Mouse (Mus musculus): ENCODE data around the gene Nt5c.
A peak's percentile ranks its signal among the peaks of the same experiment; 100 is the strongest.
"Not testable (repeated sequence)": the region's sequence is repeated elsewhere in the genome, so short reads cannot be mapped to it uniquely, and the experiment has no call there.

Nt5c gene

GRCm38 (mm10) chr11:115509773-115510506 lies 18.3 kb upstream of the Nt5c start:
- DNase-seq = no peak

- DNase-seq = no peak
Measured at GRCm38 (mm10) chr11:115508061-115508460, 16.4 kb upstream of the Nt5c start.

- no peak for DNase-seq
Measured at GRCm38 (mm10) chr11:115506586-115506985, 14.9 kb upstream of the Nt5c start.

- no peak for DNase-seq
Measured at GRCm38 (mm10) chr11:115502636-115503035, 11.0 kb upstream of the Nt5c start.

GRCm38 (mm10) chr11:115496559-115496958 lies 4.9 kb upstream of the Nt5c start:
- DNase-seq = not testable (repeated sequence)

- DNase-seq = no peak
Measured at GRCm38 (mm10) chr11:115492387-115492786, 725 bp upstream of the Nt5c start.

- no peak for DNase-seq
Measured at GRCm38 (mm10) chr11:115490441-115491355, 964 bp downstream of the Nt5c start.

GRCm38 (mm10) chr11:115488551-115489104 lies 3.0 kb downstream of the Nt5c start:
- no peak for DNase-seq

- no peak for DNase-seq
Measured at GRCm38 (mm10) chr11:115485155-115485554, 6.5 kb downstream of the Nt5c start.

- DNase-seq = peak; percentile 69 to 76
Measured at GRCm38 (mm10) chr11:115483726-115484125, 7.9 kb downstream of the Nt5c start.

- DNase-seq = no peak
Measured at GRCm38 (mm10) chr11:115483278-115483677, 8.4 kb downstream of the Nt5c start.

- no peak for DNase-seq
Measured at GRCm38 (mm10) chr11:115481553-115482259, 10.0 kb downstream of the Nt5c start.

GRCm38 (mm10) chr11:115478296-115478938 lies 13.2 kb downstream of the Nt5c start:
- DNase-seq = no peak

- DNase-seq = not testable (repeated sequence)
Measured at GRCm38 (mm10) chr11:115477388-115477787, 14.3 kb downstream of the Nt5c start.

- DNase-seq = not testable (repeated sequence)
Measured at GRCm38 (mm10) chr11:115476630-115477029, 15.0 kb downstream of the Nt5c start.

- peak in 1 of 2 experiments; percentile 55 for DNase-seq
Measured at GRCm38 (mm10) chr11:115475758-115476237, 15.9 kb downstream of the Nt5c start.

GRCm38 (mm10) chr11:115475025-115475757 lies 16.5 kb downstream of the Nt5c start, which contains the start of gene Armc7:
Armc7 (plus strand) TSS chr11:115475667.
- peak; percentile 96 for DNase-seq

GRCm38 (mm10) chr11:115473626-115474275 lies 17.9 kb downstream of the Nt5c start:
- DNase-seq = peak; percentile 93 to 98

GRCm38 (mm10) chr11:115472183-115472582 lies 19.5 kb downstream of the Nt5c start:
- DNase-seq = no peak

- DNase-seq = no peak
Measured at GRCm38 (mm10) chr11:115467217-115467618, 24.4 kb downstream of the Nt5c start.

- no peak for DNase-seq
Measured at GRCm38 (mm10) chr11:115464851-115465250, 26.8 kb downstream of the Nt5c start.

Measured in kidney, postnatal 25 days (tissue).